Mouse (Mus musculus) erythroblast, embryonic 14.5 days (primary cell): ENCODE results near the gene Fkbp14.

Source experiments
- GATA1 ChIP-seq: IDR thresholded peaks from 2 replicates; pipeline ENCODE4 v1.6.1; 2012; ENCODE audit warnings: low read length, inconsistent platforms, mixed read lengths
- TAL1 ChIP-seq: IDR thresholded peaks from 3 replicates; pipeline ENCODE4 v1.6.1; 2012; ENCODE audit warnings: low read length, inconsistent platforms, mixed read lengths

DNA sequence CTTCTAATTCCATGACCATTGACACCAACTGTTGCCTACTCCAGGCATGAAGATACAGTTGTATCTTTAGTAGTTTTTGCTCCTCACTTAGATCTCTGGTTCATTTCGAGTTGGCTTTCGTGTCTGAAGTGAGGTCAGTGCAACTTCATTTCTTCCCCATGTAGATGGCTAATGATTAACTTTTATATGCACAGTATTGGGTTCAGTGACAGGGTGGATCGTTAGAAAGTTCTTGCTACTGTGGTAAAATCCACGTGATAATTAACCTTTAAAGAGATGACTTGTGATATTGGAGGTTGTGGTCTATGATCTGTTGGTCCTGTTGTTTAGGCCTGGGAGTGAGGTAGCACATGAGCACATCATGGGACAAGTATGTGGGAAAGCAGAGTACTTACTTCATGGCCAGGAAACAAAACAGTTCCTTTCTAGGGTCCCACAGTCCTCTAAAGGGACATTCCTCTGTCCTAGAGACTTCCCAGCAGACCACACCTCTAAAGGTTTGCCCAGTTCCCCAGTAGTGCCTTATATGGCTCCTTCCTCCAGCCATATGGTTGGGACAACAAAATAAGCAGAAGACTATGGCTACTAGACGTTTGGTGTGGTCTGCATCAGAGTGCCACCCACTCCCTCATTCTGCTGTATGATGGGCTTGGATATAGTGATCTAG is 3.7 kb upstream of the Fkbp14 start:
- TF ChIP-seq GATA1 (no peak), TAL1 (no peak)
